Mouse (Mus musculus) heart, postnatal 4 days (tissue): ENCODE results near the gene Nectin2. TPM values are rescaled to one million over a fixed set of nuclear protein-coding genes. Genes with fewer than 3 reads are reported as not detected.

Source experiments
- DNase-seq: peaks from one replicate; pipeline ENCODE4 v3.0.0; 2021
- total RNA-seq, 2 experiments: library from RNA; stranded (reverse); gene quantifications; 2 replicates each; pipeline ENCODE4 v1.2.3; 2021

Nectin2 gene
- total RNA-seq, 2 experiments from 2014 or later, result 41.7 to 45.4 TPM

GRCm38 (mm10) chr7:19769001-19769400 is 18.7 kb upstream of the Nectin2 start:
- DNase-seq, result no peak

GRCm38 (mm10) chr7:19768251-19768650 is 18.0 kb upstream of the Nectin2 start:
- DNase-seq, result no peak

DNA sequence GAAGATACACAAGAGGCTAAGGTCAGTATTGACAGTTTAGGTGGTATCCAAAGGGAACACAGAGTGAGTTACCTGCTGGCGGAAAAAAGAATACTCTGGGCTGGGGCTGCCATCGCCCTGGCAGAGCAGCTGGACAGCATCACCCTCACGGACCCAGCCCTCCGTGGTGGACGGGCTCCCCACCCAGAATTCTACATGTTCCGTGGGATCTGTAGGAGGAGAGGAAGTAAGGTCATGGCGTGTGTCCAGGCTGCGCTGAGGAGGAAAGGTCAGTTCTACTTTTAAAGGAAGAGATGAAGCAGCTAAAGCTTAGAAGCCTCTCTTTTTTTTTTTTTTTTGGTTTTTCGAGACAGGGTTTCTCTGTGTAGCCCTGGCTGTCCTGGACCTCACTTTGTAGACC is 14.3 kb upstream of the Nectin2 start:
- no peak for DNase-seq

DNA sequence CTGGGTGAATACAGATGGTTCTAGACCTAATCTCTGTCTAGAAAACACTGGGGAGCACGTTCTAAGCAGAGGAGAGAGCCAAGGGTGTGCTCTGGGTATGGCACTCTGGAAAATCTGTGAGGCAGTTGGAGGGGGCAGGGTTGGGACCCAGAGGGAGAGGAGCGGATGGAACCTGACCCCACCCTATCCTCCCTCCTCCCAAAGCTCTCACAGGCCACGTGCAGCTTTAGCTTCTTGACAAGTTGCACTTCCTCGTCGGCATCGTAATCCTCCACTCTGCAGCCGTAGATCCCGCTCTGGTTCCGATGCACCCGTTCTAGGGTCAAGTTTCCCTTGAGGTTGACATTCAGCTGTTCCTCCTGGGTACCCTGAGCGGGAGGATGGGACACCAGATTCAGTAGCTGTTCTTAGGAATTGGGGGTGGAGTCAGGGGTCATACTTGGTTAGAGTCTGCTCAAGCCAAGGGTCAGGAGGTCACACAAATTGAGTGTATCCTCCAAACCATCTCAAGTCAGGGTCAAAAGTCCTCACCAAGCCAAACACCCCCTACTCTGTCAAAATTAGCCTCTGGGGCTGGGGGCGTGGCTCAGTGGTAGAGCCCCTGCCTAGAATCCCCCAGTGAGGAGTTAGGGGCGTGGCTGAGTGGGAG is 13.7 kb upstream of the Nectin2 start:
- DNase-seq, result no peak

DNA sequence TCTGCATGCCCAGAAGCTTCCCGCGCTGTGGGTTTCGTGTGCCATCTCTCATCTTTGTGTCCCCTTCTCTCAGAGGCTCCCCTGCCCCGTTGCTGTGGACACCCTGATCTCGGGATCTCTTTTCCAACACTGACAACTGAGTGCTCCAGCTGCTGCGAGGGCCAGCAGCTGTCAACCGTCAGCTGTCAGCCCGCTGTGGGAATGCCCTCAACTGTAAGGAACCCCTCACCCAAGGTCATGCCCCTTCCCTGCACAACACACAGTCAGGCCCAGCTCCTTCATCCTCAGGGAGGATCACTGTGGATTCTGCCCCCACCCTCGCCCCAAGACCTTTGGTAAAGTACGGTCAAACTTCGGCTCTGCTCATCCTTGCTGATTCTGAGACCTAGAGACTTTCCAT is 12.0 kb upstream of the Nectin2 start:
- no peak for DNase-seq

GRCm38 (mm10) chr7:19760021-19760420 is 9.7 kb upstream of the Nectin2 start:
- no peak for DNase-seq

DNA sequence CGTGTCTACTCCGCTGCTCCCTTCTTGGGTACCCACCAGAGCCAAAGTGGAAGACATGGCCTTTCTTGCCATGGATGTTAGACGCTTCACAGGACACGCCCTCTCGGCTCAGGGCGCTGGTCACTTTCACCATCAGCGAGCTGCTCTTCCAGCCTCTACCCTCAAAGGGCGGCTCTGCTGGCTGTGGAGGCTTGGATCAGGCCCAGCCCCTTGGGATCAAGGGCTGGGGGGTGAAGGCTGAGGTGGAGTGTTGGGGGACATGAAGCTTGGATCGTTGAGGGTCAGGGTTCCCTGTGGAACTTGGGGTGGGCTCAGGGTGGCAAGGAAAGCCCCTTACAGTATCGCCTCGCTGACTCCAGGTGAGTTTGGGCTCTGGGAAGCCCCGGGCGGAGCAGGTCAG is 8.3 kb upstream of the Nectin2 start:
- DNase-seq, result no peak

- peak; percentile 92 for DNase-seq
Measured at GRCm38 (mm10) chr7:19755851-19756786, 5.8 kb upstream of the Nectin2 start.

GRCm38 (mm10) chr7:19755008-19755407 is 4.7 kb upstream of the Nectin2 start:
- DNase-seq, result no peak

GRCm38 (mm10) chr7:19754065-19754464 is 3.8 kb upstream of the Nectin2 start:
- DNase-seq, result no peak

- peak; percentile 49 for DNase-seq
Measured at GRCm38 (mm10) chr7:19753587-19753986, 3.3 kb upstream of the Nectin2 start.

DNA sequence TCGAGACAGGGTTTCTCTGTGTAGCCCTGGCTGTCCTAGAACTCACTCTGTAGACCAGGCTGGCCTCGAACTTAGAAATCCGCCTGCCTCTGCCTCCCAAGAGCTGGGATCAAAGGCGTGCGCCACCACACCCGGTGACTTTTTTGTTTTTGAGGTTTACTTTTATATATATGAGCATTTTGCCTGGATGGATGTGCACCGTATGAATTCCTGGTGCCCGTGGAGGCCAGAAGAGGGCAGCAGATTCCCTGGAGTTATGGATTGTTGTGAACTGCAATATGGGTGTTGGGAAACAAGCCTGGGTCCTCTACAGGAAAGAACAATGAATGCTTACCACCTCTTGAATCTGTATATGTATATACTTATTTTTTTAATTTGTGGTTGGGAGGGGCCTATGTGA is 2.4 kb upstream of the Nectin2 start:
- DNase-seq, result no peak

GRCm38 (mm10) chr7:19751070-19751383 is 744 bp upstream of the Nectin2 start:
- peak; percentile 35 for DNase-seq

- DNase-seq, result peak; percentile 98
Measured at GRCm38 (mm10) chr7:19749389-19750216, 680 bp downstream of the Nectin2 start.

- DNase-seq, result peak; percentile 60
Measured at GRCm38 (mm10) chr7:19748219-19749195, 1.8 kb downstream of the Nectin2 start.

- DNase-seq, result no peak
Measured at GRCm38 (mm10) chr7:19747420-19748218, 2.7 kb downstream of the Nectin2 start.

DNA sequence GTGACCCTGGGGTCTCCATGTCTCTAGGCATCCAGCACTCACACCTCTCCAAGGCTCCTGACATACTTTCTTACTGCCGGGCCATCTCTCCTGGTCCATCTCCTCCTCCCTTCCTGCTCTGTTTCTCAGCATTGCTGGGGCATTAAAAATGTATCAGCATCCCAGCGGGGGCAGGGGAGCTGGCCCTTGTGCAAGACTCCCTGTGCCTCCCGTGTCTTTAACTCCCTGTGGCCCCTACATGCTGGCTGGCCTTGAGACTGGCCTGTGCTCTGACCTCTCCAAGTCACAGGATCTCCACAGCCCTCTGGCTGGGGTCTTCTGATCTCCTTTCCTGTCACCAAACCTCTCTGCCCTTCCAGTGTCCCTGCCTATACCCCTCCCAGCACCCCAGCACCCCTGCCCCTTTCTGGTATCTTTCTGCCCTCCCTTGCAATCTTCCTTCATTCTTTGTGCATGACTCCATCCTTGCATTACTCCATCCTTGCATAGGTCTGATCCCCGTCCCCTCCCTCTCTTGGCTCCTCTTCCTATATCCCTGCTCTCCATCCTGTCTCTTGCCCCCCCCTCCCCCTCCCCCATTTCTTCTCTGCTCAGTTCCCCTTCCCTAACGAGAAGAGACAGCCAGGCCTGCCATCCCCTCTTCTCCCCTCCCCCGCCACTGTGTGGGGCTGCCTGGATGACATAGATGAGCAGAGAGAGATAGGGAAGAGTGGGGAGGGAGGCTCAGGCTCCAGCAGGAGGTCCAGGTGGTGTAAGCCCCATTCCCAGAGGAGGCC is 3.7 kb downstream of the Nectin2 start:
- DNase-seq, result no peak

DNA sequence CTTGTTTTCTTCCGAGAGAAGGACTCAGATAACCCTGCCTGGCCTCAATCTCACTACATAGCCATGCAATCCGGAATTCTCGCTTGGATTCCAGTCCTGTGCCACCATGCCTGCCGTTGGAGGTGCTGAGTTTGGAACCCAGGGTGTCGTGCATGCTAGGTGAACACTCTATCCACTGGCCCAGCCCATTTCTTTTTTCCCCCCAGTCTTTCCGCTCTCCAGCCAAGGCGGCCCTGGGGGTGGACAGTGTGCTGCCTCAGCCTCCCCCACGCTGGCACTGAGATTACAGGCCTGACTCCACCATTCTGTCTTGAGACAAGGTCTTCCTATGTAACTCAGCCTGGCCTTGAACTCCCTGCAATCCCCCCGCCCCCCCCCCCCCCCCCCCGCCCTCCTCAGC is 4.3 kb downstream of the Nectin2 start:
- DNase-seq, result no peak

GRCm38 (mm10) chr7:19744590-19745385 is 5.5 kb downstream of the Nectin2 start:
- peak; percentile 71 for DNase-seq
